Mouse (Mus musculus): Measurements from ENCODE around the gene Camkk1. TPM values are rescaled to one million over a fixed set of nuclear protein-coding genes. Genes with fewer than 3 reads are reported as not detected.

Camkk1 gene
- polyA plus RNA-seq, 1 experiment from 2014 or later = 6.1 TPM

DNA sequence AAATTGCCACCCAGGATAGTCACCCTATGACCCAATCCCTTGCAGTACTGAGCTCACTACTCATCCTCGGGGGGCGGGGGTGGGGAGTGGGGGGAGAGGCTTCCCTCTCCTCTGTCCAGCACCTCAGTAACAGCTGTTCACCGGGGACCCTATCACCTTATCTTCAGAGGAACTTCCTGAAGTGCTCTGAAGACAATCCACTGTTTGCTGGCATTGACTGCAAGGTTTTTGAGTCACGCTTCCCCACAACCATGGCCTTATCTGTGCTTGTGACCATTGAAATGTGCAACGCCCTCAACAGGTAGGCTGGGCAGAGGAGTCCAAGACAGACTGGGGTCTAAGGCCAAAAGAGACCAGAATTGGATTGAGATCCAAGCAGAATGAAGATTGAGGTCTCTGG is 31.0 kb upstream of the Camkk1 start:
- Histone ChIP-seq H3K36me3 (ENCODE audit: insufficient read depth, low read length) (no peaks in the 10 kb centered on the region), H3K9ac (replicated peaks; ENCODE audit: low read depth) (no peak overlapping the region), H3K9me3 (ENCODE audit: low read length) (no peaks in the 10 kb centered on the region), H3K4me3 (ENCODE audit: low read depth, low read length) (no peak overlapping the region), H3K27ac (ENCODE audit: low read length) (no peak overlapping the region), H3K4me1 (ENCODE audit: insufficient read depth, low read depth, low read length) (peaks cover 14% of the 10 kb centered on the region), H3K4me2 (replicated peaks; ENCODE audit: low read depth, low read length) (no peak overlapping the region), H3K27me3 (replicated peaks; ENCODE audit: insufficient read depth, low read length) (no peaks in the 10 kb centered on the region)
- no peak for TF ChIP-seq CTCF (IDR thresholded peaks at IDR 0.05)
- no peak for TF ChIP-seq EP300 (IDR thresholded peaks at IDR 0.05)
- DNase-seq (ENCODE audit: low spot score) = no peak
- no peak for ATAC-seq
- 35% methylated on average over 5 of the region's 5 CpGs for WGBS

DNA sequence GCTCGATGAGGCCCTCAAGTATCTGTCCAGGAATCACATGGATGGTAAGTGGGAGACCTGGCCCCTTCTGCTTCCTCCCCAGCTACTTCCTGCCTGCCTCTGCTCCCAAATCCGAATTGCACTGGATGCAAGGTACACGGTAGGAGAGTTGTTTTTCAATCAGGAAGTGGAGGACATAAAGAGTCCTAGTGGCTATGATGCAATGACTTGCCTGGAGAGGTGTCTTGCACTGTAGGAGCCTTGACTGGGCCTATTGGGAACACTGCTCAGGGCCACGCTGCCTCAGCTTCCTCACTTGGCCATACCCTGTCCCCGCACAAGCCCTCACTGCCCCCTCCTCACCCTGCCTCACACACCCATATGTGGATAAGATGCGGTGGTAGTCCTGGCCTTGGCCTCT is 29.8 kb upstream of the Camkk1 start:
- Histone ChIP-seq H3K4me1 (ENCODE audit: insufficient read depth, low read depth, low read length) (peaks cover 14% of the 10 kb centered on the region), H3K27ac (ENCODE audit: low read length) (no peak overlapping the region), H3K4me3 (ENCODE audit: low read depth, low read length) (no peak overlapping the region), H3K36me3 (ENCODE audit: insufficient read depth, low read length) (no peaks in the 10 kb centered on the region), H3K27me3 (replicated peaks; ENCODE audit: insufficient read depth, low read length) (no peaks in the 10 kb centered on the region), H3K4me2 (replicated peaks; ENCODE audit: low read depth, low read length) (no peak overlapping the region), H3K9ac (replicated peaks; ENCODE audit: low read depth) (no peak overlapping the region), H3K9me3 (ENCODE audit: low read length) (no peaks in the 10 kb centered on the region)
- ATAC-seq = peak; percentile 65
- peak; percentile 65 for DNase-seq (ENCODE audit: low spot score)
- no peak for TF ChIP-seq CTCF (IDR thresholded peaks at IDR 0.05)
- TF ChIP-seq EP300 (IDR thresholded peaks at IDR 0.05) = no peak
- 59% methylated on average over 6 of the region's 6 CpGs for WGBS

DNA sequence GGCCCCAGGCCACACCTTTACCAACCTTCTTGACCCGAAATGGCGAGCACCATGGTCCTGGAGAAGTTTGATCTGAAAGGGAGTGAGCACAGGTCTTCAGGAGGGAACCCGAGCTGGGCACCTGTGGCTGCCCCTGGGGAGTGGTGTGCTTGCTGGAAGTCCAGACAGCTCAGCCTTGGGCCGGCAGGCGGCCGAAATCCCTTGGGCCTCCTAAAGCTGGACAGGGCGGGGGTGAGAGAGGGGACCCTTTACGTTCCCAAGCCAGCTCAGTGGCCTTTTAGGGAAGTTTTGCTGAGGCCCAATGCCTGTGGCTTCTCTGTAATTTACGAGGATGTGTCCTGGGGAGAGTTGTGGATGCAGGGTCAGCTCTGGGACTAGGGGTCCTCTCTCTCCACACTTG is 28.1 kb upstream of the Camkk1 start:
- H3K9me3 ChIP-seq (ENCODE audit: low read length) = no peaks in the 10 kb centered on the region
- H3K36me3 ChIP-seq (ENCODE audit: insufficient read depth, low read length) = no peaks in the 10 kb centered on the region
- TF ChIP-seq EP300 (IDR thresholded peaks at IDR 0.05) (no peak), CTCF (IDR thresholded peaks at IDR 0.05) (no peak)
- no peak overlapping the region for H3K27ac ChIP-seq (ENCODE audit: low read length)
- H3K4me2 ChIP-seq (replicated peaks; ENCODE audit: low read depth, low read length) = no peak overlapping the region
- H3K4me3 ChIP-seq (ENCODE audit: low read depth, low read length) = no peak overlapping the region
- H3K4me1 ChIP-seq (ENCODE audit: insufficient read depth, low read depth, low read length) = peaks cover 14% of the 10 kb centered on the region
- no peak overlapping the region for H3K9ac ChIP-seq (replicated peaks; ENCODE audit: low read depth)
- 0 out of 2 replicates have a peak, but pooled peaks have one; percentile 11 for ATAC-seq
- DNase-seq (ENCODE audit: low spot score) = no peak
- no peaks in the 10 kb centered on the region for H3K27me3 ChIP-seq (replicated peaks; ENCODE audit: insufficient read depth, low read length)
- 73% methylated on average over 9 of the region's 9 CpGs for WGBS

DNA sequence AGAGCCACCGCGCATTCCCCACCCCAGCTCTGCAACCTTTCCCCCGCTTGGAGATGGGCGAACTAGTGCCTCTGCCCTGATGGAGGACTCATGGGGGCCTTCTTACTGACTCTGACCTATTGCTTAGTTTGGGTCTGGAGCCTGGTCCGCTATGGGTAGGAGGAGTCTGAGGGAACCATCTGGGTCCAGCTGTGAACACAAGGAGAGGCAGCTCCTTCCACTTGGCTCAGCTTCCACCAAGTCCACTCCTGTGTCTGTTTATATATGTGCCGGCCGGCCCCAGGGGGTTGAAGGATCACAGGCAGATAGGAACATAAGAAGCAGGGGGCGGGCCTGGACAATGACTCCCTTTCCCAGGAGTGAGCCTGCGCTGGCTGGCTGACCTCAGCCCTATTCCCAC is 26.8 kb upstream of the Camkk1 start:
- no peak for TF ChIP-seq EP300 (IDR thresholded peaks at IDR 0.05)
- TF ChIP-seq CTCF (IDR thresholded peaks at IDR 0.05) = no peak
- WGBS = 30% methylated on average over 9 of the region's 9 CpGs
- H3K27ac ChIP-seq (ENCODE audit: low read length) = 0 out of 2 replicates have a peak overlapping the region, but pooled peaks have one; percentile 32
- no peaks in the 10 kb centered on the region for H3K27me3 ChIP-seq (replicated peaks; ENCODE audit: insufficient read depth, low read length)
- peak; percentile 68 for ATAC-seq
- no peak overlapping the region for H3K9ac ChIP-seq (replicated peaks; ENCODE audit: low read depth)
- H3K9me3 ChIP-seq (ENCODE audit: low read length) = no peaks in the 10 kb centered on the region
- H3K36me3 ChIP-seq (ENCODE audit: insufficient read depth, low read length) = no peaks in the 10 kb centered on the region
- no peak overlapping the region for H3K4me3 ChIP-seq (ENCODE audit: low read depth, low read length)
- DNase-seq (ENCODE audit: low spot score) = peak; percentile 68
- H3K4me1 ChIP-seq (ENCODE audit: insufficient read depth, low read depth, low read length) = peaks cover 14% of the 10 kb centered on the region
- no peak overlapping the region for H3K4me2 ChIP-seq (replicated peaks; ENCODE audit: low read depth, low read length)

DNA sequence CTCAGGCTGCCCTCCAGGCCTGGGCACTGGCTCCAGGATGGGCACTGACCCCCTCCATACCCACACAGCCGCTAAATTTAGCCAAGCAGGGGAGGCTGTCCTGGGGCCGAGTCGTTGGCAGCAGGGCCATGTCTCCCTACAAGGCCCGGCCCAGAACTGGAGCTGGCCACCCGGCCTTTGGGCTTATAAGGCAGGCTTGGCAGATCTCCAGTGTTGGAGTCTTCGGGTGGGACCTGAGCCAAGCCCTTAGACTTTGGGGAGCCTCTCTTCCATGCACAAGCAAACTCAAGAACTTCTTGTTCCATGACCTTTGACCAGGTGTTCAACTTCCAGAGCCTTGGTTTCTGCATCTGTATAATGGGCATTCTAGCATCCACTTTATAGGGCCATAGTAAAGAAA is 22.5 kb upstream of the Camkk1 start:
- TF ChIP-seq CTCF (IDR thresholded peaks at IDR 0.05) (no peak), EP300 (IDR thresholded peaks at IDR 0.05) (no peak)
- Histone ChIP-seq H3K27me3 (replicated peaks; ENCODE audit: insufficient read depth, low read length) (no peaks in the 10 kb centered on the region), H3K4me3 (ENCODE audit: low read depth, low read length) (no peak overlapping the region), H3K36me3 (ENCODE audit: insufficient read depth, low read length) (no peaks in the 10 kb centered on the region), H3K4me1 (ENCODE audit: insufficient read depth, low read depth, low read length) (peaks cover 13% of the 10 kb centered on the region), H3K4me2 (replicated peaks; ENCODE audit: low read depth, low read length) (no peak overlapping the region), H3K9me3 (ENCODE audit: low read length) (no peaks in the 10 kb centered on the region), H3K27ac (ENCODE audit: low read length) (no peak overlapping the region), H3K9ac (replicated peaks; ENCODE audit: low read depth) (no peak overlapping the region)
- 50% methylated on average over 6 of the region's 6 CpGs for WGBS
- ATAC-seq = no peak
- DNase-seq (ENCODE audit: low spot score) = no peak

DNA sequence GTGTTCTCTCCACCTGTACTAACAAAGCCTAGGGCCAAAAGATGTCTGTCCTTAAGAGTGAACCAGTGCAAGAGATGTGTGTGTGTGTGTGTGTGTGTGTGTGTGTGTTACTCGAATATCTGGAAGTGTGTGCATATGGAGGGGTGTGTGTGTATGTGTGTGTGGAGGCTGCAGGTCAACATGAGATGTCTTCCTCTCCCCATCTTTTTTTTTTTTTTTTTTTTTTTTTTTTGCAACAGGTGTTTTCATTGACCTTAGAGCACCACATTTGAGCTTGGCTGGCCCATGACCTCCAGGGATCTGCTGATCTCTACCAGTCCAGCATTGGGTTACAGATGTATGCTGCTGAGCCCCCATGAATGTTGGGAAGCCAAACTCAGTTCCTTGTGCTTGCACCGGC is 22.0 kb upstream of the Camkk1 start:
- ATAC-seq = no peak
- Histone ChIP-seq H3K4me1 (ENCODE audit: insufficient read depth, low read depth, low read length) (peaks cover 12% of the 10 kb centered on the region), H3K9ac (replicated peaks; ENCODE audit: low read depth) (no peak overlapping the region), H3K4me2 (replicated peaks; ENCODE audit: low read depth, low read length) (no peak overlapping the region), H3K27me3 (replicated peaks; ENCODE audit: insufficient read depth, low read length) (no peaks in the 10 kb centered on the region), H3K27ac (ENCODE audit: low read length) (no peak overlapping the region), H3K4me3 (ENCODE audit: low read depth, low read length) (no peak overlapping the region), H3K36me3 (ENCODE audit: insufficient read depth, low read length) (no peaks in the 10 kb centered on the region), H3K9me3 (ENCODE audit: low read length) (no peaks in the 10 kb centered on the region)
- DNase-seq (ENCODE audit: low spot score) = no peak
- 91% methylated on average over 2 of the region's 2 CpGs for WGBS
- no peak for TF ChIP-seq EP300 (IDR thresholded peaks at IDR 0.05)
- no peak for TF ChIP-seq CTCF (IDR thresholded peaks at IDR 0.05)
